Mouse (Mus musculus) kidney, postnatal 0 days (tissue): ENCODE results near the gene Lce3f. TPM values are rescaled to one million over a fixed set of nuclear protein-coding genes. Genes with fewer than 3 reads are reported as not detected.

Source experiments
- ATAC-seq: fragments of 200-750 bp; cut with Nextera tagmentation; replicated peaks from 2 replicates; pipeline ENCODE4 v1.8.0; 2017; ENCODE audit warnings: low read depth, moderate number of reproducible peaks, moderate TSS enrichment, moderate library complexity; ENCODE audit not compliant: low FRiP score
- DNase-seq: peaks from one replicate; pipeline ENCODE4 v3.0.0-alpha.2; 2016; ENCODE audit warnings: low spot score
- H3K27ac ChIP-seq: fragments of 300-500 bp; sonication (generic); 2 replicates; pipeline ENCODE4 v1.5.1; 2014; ENCODE audit warnings: mild to moderate bottlenecking
- H3K27me3 ChIP-seq: fragments of 300-500 bp; sonication (generic); 2 replicates; pipeline ENCODE4 v1.6.1; 2014; ENCODE audit warnings: low read length, mixed read lengths; ENCODE audit not compliant: insufficient read depth
- H3K36me3 ChIP-seq: fragments of 300-500 bp; sonication (generic); 2 replicates; pipeline ENCODE4 v1.6.1; 2014; ENCODE audit warnings: low read length, mixed read lengths; ENCODE audit not compliant: insufficient read depth
- H3K4me1 ChIP-seq: fragments of 300-500 bp; sonication (generic); replicated peaks from 2 replicates; pipeline ENCODE4 v1.6.1; 2014; ENCODE audit warnings: antibody characterized with exemption, low read length, mixed read lengths; ENCODE audit not compliant: insufficient read depth
- H3K4me2 ChIP-seq: fragments of 300-500 bp; sonication (generic); 2 replicates; pipeline ENCODE4 v1.6.1; 2014; ENCODE audit warnings: mild to moderate bottlenecking, low read length, moderate library complexity, mixed read lengths
- H3K4me3 ChIP-seq: fragments of 300-500 bp; sonication (generic); replicated peaks from 2 replicates; pipeline ENCODE4 v1.5.1; 2014; ENCODE audit warnings: low read depth, low read length
- H3K9ac ChIP-seq: fragments of 300-500 bp; sonication (generic); 2 replicates; pipeline ENCODE4 v1.6.1; 2014; ENCODE audit warnings: low read depth, low read length
- H3K9me3 ChIP-seq: fragments of 300-500 bp; sonication (generic); replicated peaks from 2 replicates; pipeline ENCODE4 v1.6.1; 2016; ENCODE audit warnings: low read length, inconsistent platforms, mixed read lengths
- CTCF ChIP-seq: IDR thresholded peaks from 2 replicates; pipeline ENCODE4 v1.5.1; 2016; ENCODE audit warnings: antibody characterized with exemption, low read depth, mild to moderate bottlenecking, moderate library complexity
- WGBS: fragments of 180-500 bp; shearing (Covaris S2); extraction: QIAGEN DNeasy Blood & Tissue Kit; methylation state at CpG from one replicate; pipeline ENCODE4 v1.1.7; 2014; 5-methylcytosine and 5-hydroxymethylcytosine counted together
- polyA plus RNA-seq: library from polyadenylated mRNA; unstranded; fragments of >200 nt; fragmentation: Nextera tagmentation; extraction: Ambion mirVana; gene quantifications from 2 replicates; pipeline ENCODE4 v1.2.1, GENCODE M21; 2015

The Lce3f gene
- polyA plus RNA-seq, 1 experiment from 2014 or later: not detected

GRCm38 (mm10) chr3:93002843-93003242 lies 10.8 kb downstream of the Lce3f start:
- 63% methylated on average over 4 of the region's 4 CpGs for WGBS
- no peak overlapping the region for H3K4me3 ChIP-seq
- no peak for TF ChIP-seq CTCF
- no peaks in the 10 kb centered on the region for H3K27me3 ChIP-seq
- DNase-seq (no peak), ATAC-seq (no peak)
- H3K4me2 ChIP-seq: no peak overlapping the region
- no peak overlapping the region for H3K27ac ChIP-seq
- H3K9me3 ChIP-seq: no peaks in the 10 kb centered on the region
- no peaks in the 10 kb centered on the region for H3K4me1 ChIP-seq
- H3K9ac ChIP-seq: no peak overlapping the region
- no peaks in the 10 kb centered on the region for H3K36me3 ChIP-seq

DNA sequence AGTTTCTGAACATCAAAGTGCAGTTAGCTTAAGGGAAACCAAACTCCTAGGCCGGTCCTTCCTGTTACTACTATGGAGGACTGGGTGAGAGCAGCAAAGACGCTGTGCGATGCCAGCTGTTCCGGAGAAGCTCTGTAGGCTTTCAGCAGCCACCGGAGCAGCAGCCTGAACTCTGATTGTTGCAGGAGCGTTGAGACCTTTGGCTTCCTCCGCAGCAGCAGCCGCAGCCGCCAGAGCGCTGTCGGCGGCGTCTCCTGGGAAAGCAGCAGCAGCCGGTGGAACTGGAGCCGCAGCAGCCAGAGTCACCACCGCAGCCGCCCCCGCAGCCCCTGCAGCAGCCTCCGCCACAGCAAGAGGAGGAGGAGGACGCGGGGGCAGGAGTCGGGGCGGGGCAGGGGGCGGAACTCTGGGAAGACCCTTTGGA lies 22.4 kb downstream of the Lce3f start:
- no peak overlapping the region for H3K27ac ChIP-seq
- H3K9ac ChIP-seq: peak overlapping the region; percentile 9; the same call in 1 of the 2 replicates
- ATAC-seq (peak; percentile 87), DNase-seq (peak; percentile 87)
- H3K27me3 ChIP-seq: no peaks in the 10 kb centered on the region
- TF ChIP-seq CTCF: 0 out of 2 replicates have a peak, but pooled peaks have one; percentile 12
- H3K4me1 ChIP-seq: no peaks in the 10 kb centered on the region
- peak overlapping the region; percentile 25 for H3K4me3 ChIP-seq
- under 1% methylated on average over 23 of the region's 24 CpGs for WGBS
- no peaks in the 10 kb centered on the region for H3K9me3 ChIP-seq
- peak overlapping the region; percentile 69 for H3K4me2 ChIP-seq
- H3K36me3 ChIP-seq: no peaks in the 10 kb centered on the region

DNA sequence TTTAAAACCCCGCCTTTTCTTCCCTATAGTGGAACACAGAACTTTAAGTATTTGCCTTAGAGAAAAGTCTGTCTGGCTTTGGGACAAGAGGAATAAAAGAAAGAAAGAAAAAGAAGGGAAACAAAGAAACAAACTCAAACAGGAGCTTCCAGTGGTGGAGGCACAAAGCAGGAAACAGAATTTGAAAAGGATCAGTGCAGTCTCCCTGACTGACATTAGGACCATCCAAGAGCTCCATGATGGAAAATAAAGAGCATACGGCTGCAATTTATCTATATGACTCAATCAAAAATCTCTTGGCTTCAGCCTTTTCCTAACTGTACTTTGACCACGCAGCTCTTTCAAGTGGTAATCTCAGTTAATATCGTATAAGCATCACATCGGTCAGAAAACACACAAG lies 22.8 kb downstream of the Lce3f start:
- no peaks in the 10 kb centered on the region for H3K9me3 ChIP-seq
- no peaks in the 10 kb centered on the region for H3K27me3 ChIP-seq
- peak overlapping the region; percentile 69 for H3K4me2 ChIP-seq
- H3K4me3 ChIP-seq: peak overlapping the region; percentile 25
- no peak for TF ChIP-seq CTCF
- no peaks in the 10 kb centered on the region for H3K4me1 ChIP-seq
- ATAC-seq (no peak), DNase-seq (no peak)
- no peaks in the 10 kb centered on the region for H3K36me3 ChIP-seq
- H3K27ac ChIP-seq: no peak overlapping the region
- H3K9ac ChIP-seq: no peak overlapping the region
- 28% methylated on average over 5 of the region's 5 CpGs for WGBS

DNA sequence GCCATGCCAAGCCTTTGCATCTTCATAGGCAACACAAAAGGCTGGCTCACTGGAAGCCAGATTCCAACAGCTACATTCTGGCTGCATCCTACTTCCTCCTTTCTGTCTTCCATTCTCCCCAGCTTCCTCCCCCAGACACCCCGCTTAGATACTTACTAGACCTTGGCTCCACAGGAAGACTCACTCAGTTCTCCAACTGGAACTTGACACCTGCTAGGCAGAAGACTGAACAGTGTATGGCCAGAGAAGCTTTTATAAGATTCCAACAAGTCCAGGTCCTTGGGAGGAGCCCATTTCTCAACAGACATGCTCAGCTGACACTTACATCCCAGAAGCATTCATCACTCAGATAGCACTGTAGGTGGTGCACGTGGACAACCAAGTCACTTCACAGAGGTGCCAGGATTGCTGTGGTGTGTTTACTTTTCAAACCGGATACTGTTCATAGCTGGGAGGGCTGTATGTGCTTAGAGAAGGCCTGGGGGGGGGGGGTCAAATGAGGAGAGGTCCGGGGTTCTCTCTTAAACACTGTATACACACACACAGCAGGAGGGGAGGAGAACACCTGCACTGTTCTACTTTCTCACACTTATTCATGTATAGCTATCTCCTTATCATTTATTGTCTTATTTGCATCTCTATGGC lies 23.6 kb downstream of the Lce3f start, which contains the start of gene Crct1:
Crct1 (minus strand) TSS at position 228 of the 645 bp plus-strand sequence.
- Histone ChIP-seq H3K9ac (peak within 1 kb of the TSS; percentile 9; the same call in 1 of the 2 replicates), H3K27me3 (no peaks in the 10 kb centered on the region), H3K4me2 (peak within 1 kb of the TSS; percentile 69), H3K27ac (no peak within 1 kb of the TSS), H3K4me1 (no peaks in the 10 kb centered on the region), H3K9me3 (no peaks in the 10 kb centered on the region), H3K36me3 (no peaks in the 10 kb centered on the region), H3K4me3 (peak within 1 kb of the TSS; percentile 25)
- WGBS: 23% methylated on average over 4 of the region's 4 CpGs
- no peak for DNase-seq
- no peak for TF ChIP-seq CTCF
- ATAC-seq: no peak

DNA sequence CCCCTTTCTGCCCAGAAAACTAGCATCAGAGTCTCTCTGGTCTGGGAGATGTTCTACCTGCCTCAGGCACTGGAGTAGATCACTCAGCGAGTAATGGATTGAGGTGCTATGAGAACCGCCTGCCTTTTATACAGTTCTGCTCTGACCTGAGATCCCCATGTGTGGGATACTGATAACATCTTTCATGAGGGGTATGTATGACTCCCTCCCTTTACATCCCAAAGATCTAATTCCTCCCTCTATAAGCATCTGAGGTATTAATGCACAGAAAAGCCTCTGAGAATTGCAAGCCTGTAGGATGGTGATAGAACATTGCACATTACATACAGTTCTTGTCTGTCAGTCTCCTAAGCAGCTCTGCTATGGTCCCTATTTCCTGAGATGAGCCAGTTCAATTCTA lies 26.9 kb downstream of the Lce3f start, which contains the start of gene Lce1m:
Lce1m (minus strand) TSS at position 101 of the 400 bp plus-strand sequence.
- Histone ChIP-seq H3K4me1 (no peaks in the 10 kb centered on the region), H3K36me3 (no peaks in the 10 kb centered on the region), H3K9ac (no peak within 1 kb of the TSS), H3K9me3 (no peaks in the 10 kb centered on the region), H3K4me2 (no peak within 1 kb of the TSS), H3K27ac (no peak within 1 kb of the TSS), H3K4me3 (no peak within 1 kb of the TSS), H3K27me3 (no peaks in the 10 kb centered on the region)
- DNase-seq (no peak), ATAC-seq (no peak)
- 82% methylated on average over 2 of the region's 2 CpGs for WGBS
- TF ChIP-seq CTCF: no peak

GRCm38 (mm10) chr3:93021171-93021570 lies 29.1 kb downstream of the Lce3f start:
- DNase-seq (no peak), ATAC-seq (no peak)
- Histone ChIP-seq H3K27ac (no peak overlapping the region), H3K4me3 (no peak overlapping the region), H3K9me3 (no peaks in the 10 kb centered on the region), H3K9ac (no peak overlapping the region), H3K4me2 (no peak overlapping the region), H3K27me3 (no peaks in the 10 kb centered on the region), H3K4me1 (no peaks in the 10 kb centered on the region), H3K36me3 (no peaks in the 10 kb centered on the region)
- no peak for TF ChIP-seq CTCF
- WGBS: 89% methylated on average over 1 of the region's 1 CpGs
